Mouse (Mus musculus): ENCODE results near the gene Gm45785. TPM values are rescaled to one million over a fixed set of nuclear protein-coding genes. Genes with fewer than 3 reads are reported as not detected.

The Gm45785 gene
- polyA plus RNA-seq, 1 experiment from 2014 or later: not detected

- Histone ChIP-seq H3K79me2 (ENCODE audit: inconsistent target) (peaks cover 73% of the 10 kb centered on the region), H3K4me3 (ENCODE audit: inconsistent target) (peak overlapping the region; percentile 100), H3K36me3 (ENCODE audit: inconsistent target) (peaks cover 11% of the 10 kb centered on the region; the same call in 1 of the 2 replicates), H3K27ac (peak overlapping the region; percentile 59)
- WGBS (ENCODE audit: missing documents): 29% methylated on average over 3 of the region's 3 CpGs
These were observed 24.3 kb upstream of the Gm45785 start for GRCm38 (mm10) chr7:140880419-140880818.

- Histone ChIP-seq H3K4me3 (ENCODE audit: inconsistent target) (no peak overlapping the region), H3K36me3 (ENCODE audit: inconsistent target) (peaks cover 6% of the 10 kb centered on the region; the same call in 1 of the 2 replicates), H3K27ac (peak overlapping the region; percentile 33), H3K79me2 (ENCODE audit: inconsistent target) (peaks cover 62% of the 10 kb centered on the region)
- 3% methylated on average over 7 of the region's 7 CpGs for WGBS (ENCODE audit: missing documents)
These were observed 23.2 kb upstream of the Gm45785 start for GRCm38 (mm10) chr7:140879355-140879754.

- 8% methylated on average over 6 of the region's 6 CpGs for WGBS (ENCODE audit: missing documents)
- peaks cover 42% of the 10 kb centered on the region for H3K79me2 ChIP-seq (ENCODE audit: inconsistent target)
- no peaks in the 10 kb centered on the region; the same call in 1 of the 2 replicates for H3K36me3 ChIP-seq (ENCODE audit: inconsistent target)
- no peak overlapping the region for H3K4me3 ChIP-seq (ENCODE audit: inconsistent target)
- H3K27ac ChIP-seq: peak overlapping the region; percentile 46
These were observed 21.2 kb upstream of the Gm45785 start for GRCm38 (mm10) chr7:140877364-140877763.

- Histone ChIP-seq H3K79me2 (ENCODE audit: inconsistent target) (peaks cover 16% of the 10 kb centered on the region), H3K36me3 (ENCODE audit: inconsistent target) (peaks cover 2% of the 10 kb centered on the region; the same call in 1 of the 2 replicates), H3K4me3 (ENCODE audit: inconsistent target) (no peak overlapping the region), H3K27ac (peak overlapping the region; percentile 67)
- WGBS (ENCODE audit: missing documents): 0% methylated on average over 4 of the region's 4 CpGs
These were observed 18.1 kb upstream of the Gm45785 start for GRCm38 (mm10) chr7:140874224-140874623.

GRCm38 (mm10) chr7:140864761-140865160 is 8.6 kb upstream of the Gm45785 start:
- peaks cover 54% of the 10 kb centered on the region for H3K36me3 ChIP-seq (ENCODE audit: inconsistent target)
- peaks cover 11% of the 10 kb centered on the region for H3K79me2 ChIP-seq (ENCODE audit: inconsistent target)
- H3K4me3 ChIP-seq (ENCODE audit: inconsistent target): no peak overlapping the region
- no peak overlapping the region for H3K27ac ChIP-seq
- WGBS (ENCODE audit: missing documents): 95% methylated on average over 12 of the region's 12 CpGs

- H3K79me2 ChIP-seq (ENCODE audit: inconsistent target): peaks cover 41% of the 10 kb centered on the region
- WGBS (ENCODE audit: missing documents): 91% methylated on average over 5 of the region's 5 CpGs
- H3K27ac ChIP-seq: no peak overlapping the region
- H3K36me3 ChIP-seq (ENCODE audit: inconsistent target): peaks cover 58% of the 10 kb centered on the region
- H3K4me3 ChIP-seq (ENCODE audit: inconsistent target): no peak overlapping the region
These were observed 4.6 kb upstream of the Gm45785 start for GRCm38 (mm10) chr7:140860728-140861127.

GRCm38 (mm10) chr7:140859997-140860396 is 3.9 kb upstream of the Gm45785 start:
- no peak overlapping the region for H3K4me3 ChIP-seq (ENCODE audit: inconsistent target)
- WGBS (ENCODE audit: missing documents): 74% methylated on average over 6 of the region's 6 CpGs
- peaks cover 58% of the 10 kb centered on the region for H3K36me3 ChIP-seq (ENCODE audit: inconsistent target)
- H3K27ac ChIP-seq: no peak overlapping the region
- H3K79me2 ChIP-seq (ENCODE audit: inconsistent target): peaks cover 48% of the 10 kb centered on the region

- 82% methylated on average over 8 of the region's 8 CpGs for WGBS (ENCODE audit: missing documents)
- Histone ChIP-seq H3K4me3 (ENCODE audit: inconsistent target) (peak overlapping the region; percentile 90; the same call in 1 of the 2 replicates), H3K27ac (no peak overlapping the region)
These were observed 2.6 kb upstream of the Gm45785 start for GRCm38 (mm10) chr7:140858746-140859145.

GRCm38 (mm10) chr7:140857550-140858505 is 1.7 kb upstream of the Gm45785 start, which contains the start of gene Bet1l:
Gene Bet1l (minus strand): TSS chr7:140857577.
- peaks cover 70% of the 10 kb centered on the region for H3K79me2 ChIP-seq (ENCODE audit: inconsistent target)
- H3K27ac ChIP-seq: peak within 1 kb of the TSS; percentile 91
- H3K36me3 ChIP-seq (ENCODE audit: inconsistent target): peaks cover 52% of the 10 kb centered on the region
- peak within 1 kb of the TSS; percentile 90 for H3K4me3 ChIP-seq (ENCODE audit: inconsistent target)
- 13% methylated on average over 40 of the region's 40 CpGs for WGBS (ENCODE audit: missing documents)

More at GRCm38 (mm10) chr7:140858746-140859145, 2.6 kb upstream of the Gm45785 start:
- H3K79me2 ChIP-seq (ENCODE audit: inconsistent target): peaks cover 61% of the 10 kb centered on the region
- H3K36me3 ChIP-seq (ENCODE audit: inconsistent target): peaks cover 52% of the 10 kb centered on the region

- Histone ChIP-seq H3K36me3 (ENCODE audit: inconsistent target) (peaks cover 48% of the 10 kb centered on the region), H3K27ac (peak within 1 kb of the TSS; percentile 91), H3K79me2 (ENCODE audit: inconsistent target) (peaks cover 73% of the 10 kb centered on the region), H3K4me3 (ENCODE audit: inconsistent target) (peak within 1 kb of the TSS; percentile 90)
- 1% methylated on average over 49 of the region's 50 CpGs for WGBS (ENCODE audit: missing documents)
These were observed 836 bp upstream of the Gm45785 start, which contains the start of gene Ric8a for GRCm38 (mm10) chr7:140856785-140857549. Gene Ric8a (plus strand): TSS chr7:140856957.

- H3K27ac ChIP-seq: peak overlapping the region; percentile 91
- WGBS (ENCODE audit: missing documents): 65% methylated on average over 8 of the region's 9 CpGs
- H3K4me3 ChIP-seq (ENCODE audit: inconsistent target): peak overlapping the region; percentile 90
- H3K79me2 ChIP-seq (ENCODE audit: inconsistent target): peaks cover 66% of the 10 kb centered on the region
- peaks cover 32% of the 10 kb centered on the region for H3K36me3 ChIP-seq (ENCODE audit: inconsistent target)
These were observed 950 bp downstream of the Gm45785 start for GRCm38 (mm10) chr7:140855181-140855580.

- Histone ChIP-seq H3K79me2 (ENCODE audit: inconsistent target) (peaks cover 59% of the 10 kb centered on the region), H3K36me3 (ENCODE audit: inconsistent target) (peaks cover 25% of the 10 kb centered on the region), H3K27ac (no peak overlapping the region), H3K4me3 (ENCODE audit: inconsistent target) (no peak overlapping the region)
- WGBS (ENCODE audit: missing documents): 94% methylated on average over 18 of the region's 18 CpGs
These were observed 1.6 kb downstream of the Gm45785 start for GRCm38 (mm10) chr7:140854483-140854882.

- peaks cover 48% of the 10 kb centered on the region for H3K79me2 ChIP-seq (ENCODE audit: inconsistent target)
- H3K4me3 ChIP-seq (ENCODE audit: inconsistent target): no peak overlapping the region
- H3K27ac ChIP-seq: no peak overlapping the region
- peaks cover 20% of the 10 kb centered on the region for H3K36me3 ChIP-seq (ENCODE audit: inconsistent target)
- WGBS (ENCODE audit: missing documents): 64% methylated on average over 9 of the region's 9 CpGs
These were observed 2.7 kb downstream of the Gm45785 start for GRCm38 (mm10) chr7:140853386-140853785.

GRCm38 (mm10) chr7:140851916-140852315 is 4.2 kb downstream of the Gm45785 start:
- H3K36me3 ChIP-seq (ENCODE audit: inconsistent target): peaks cover 20% of the 10 kb centered on the region
- 98% methylated on average over 4 of the region's 4 CpGs for WGBS (ENCODE audit: missing documents)

More at GRCm38 (mm10) chr7:140851916-140852315, 4.2 kb downstream of the Gm45785 start:
- Histone ChIP-seq H3K27ac (no peak overlapping the region), H3K79me2 (ENCODE audit: inconsistent target) (peaks cover 37% of the 10 kb centered on the region), H3K4me3 (ENCODE audit: inconsistent target) (no peak overlapping the region)

Measured in macrophage (primary cell).